27 mouse cellular contexts compared by ENCODE assay signal in the genomic region with DNA sequence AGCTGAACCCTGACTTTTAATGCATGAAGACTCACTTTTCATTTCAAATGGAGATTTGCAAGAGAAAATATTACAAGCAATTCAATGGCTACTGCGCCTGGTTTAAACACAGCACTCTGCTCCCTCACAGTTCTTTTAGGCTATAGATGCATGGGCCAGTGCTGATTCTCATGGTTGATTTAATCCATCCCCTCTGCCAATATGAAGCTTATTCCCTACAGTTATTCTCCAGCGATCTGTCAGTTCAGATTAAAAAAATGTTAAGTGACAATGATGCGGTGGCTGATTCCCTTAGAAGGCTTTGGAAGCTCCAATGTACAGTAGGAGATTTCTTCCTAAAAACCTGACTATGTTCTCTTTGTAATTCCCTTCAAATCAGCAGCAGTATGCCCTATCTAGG.
DNase-seq lines count a peak whose midpoint lies in the region; ATAC-seq lines count a peak whose summit lies in the region.
"Had no signal": no experiment of that assay in that cellular context is flagged by ENCODE, and none has a peak within 500 bp of the region (broad histone marks: within the 10 kb centered on the region; RNA-seq: fewer than 3 reads in every experiment).

No protein-coding gene starts in this region.

- ATAC-seq in hindbrain, embryonic 14.5 days (ENCODE audit: low FRiP score): no peak
- ATAC-seq: activated CD4-positive, CD25-positive, alpha-beta regulatory T cell, adult 4 months; CD4-positive, CD25-positive, alpha-beta regulatory T cell, adult 4 months; forebrain, embryonic 15.5 days; inflammation-experienced regulatory T-cells, adult 6 months; intestine, embryonic 16.5 days had no signal

- WGBS in hindbrain, embryonic 14.5 days: 81% methylated on average over 3 of the region's 3 CpGs
- 93% methylated on average over 3 of the region's 3 CpGs for WGBS in hindbrain, embryonic 10.5 days

- H3K9me3 ChIP-seq in hindbrain, embryonic 14.5 days (ENCODE audit: control insufficient read depth, low read length): no peaks in the 10 kb centered on the region
- H3K9me3 ChIP-seq in hindbrain, embryonic 10.5 days: no peaks in the 10 kb centered on the region
- H3K9me3 ChIP-seq: embryonic facial prominence, embryonic 10.5 days; embryonic facial prominence, embryonic 13.5 days; forebrain, embryonic 12.5 days; forebrain, embryonic 15.5 days; heart, embryonic 12.5 days; heart, embryonic 15.5 days; hindbrain, embryonic 15.5 days had no signal

- no peak overlapping the region for H3K4me2 ChIP-seq in hindbrain, embryonic 14.5 days (replicated peaks)
- H3K4me2 ChIP-seq: embryonic facial prominence, embryonic 13.5 days; forebrain, embryonic 12.5 days; forebrain, embryonic 15.5 days; heart, embryonic 12.5 days; heart, embryonic 15.5 days; hindbrain, embryonic 15.5 days had no signal

- no peaks in the 10 kb centered on the region for H3K4me1 ChIP-seq in hindbrain, embryonic 14.5 days (replicated peaks; ENCODE audit: control insufficient read depth, insufficient read depth, low read length)
- H3K4me1 ChIP-seq in hindbrain, embryonic 10.5 days (replicated peaks): no peaks in the 10 kb centered on the region
- H3K4me1 ChIP-seq: embryonic facial prominence, embryonic 10.5 days; embryonic facial prominence, embryonic 13.5 days; forebrain, embryonic 12.5 days; forebrain, embryonic 15.5 days; heart, embryonic 12.5 days; heart, embryonic 15.5 days; hindbrain, embryonic 15.5 days had no signal

- DNase-seq in hindbrain, embryonic 14.5 days (ENCODE audit: low spot score): peak; percentile 28
- DNase-seq in hindbrain, embryonic 10.5 days (ENCODE audit: low spot score): no peak
- DNase-seq in Muller cell, postnatal 12 days (ENCODE audit: inconsistent ontology term): peak; percentile 5
- DNase-seq in retina, adult 2 months (ENCODE audit: low read depth, low spot score): peak; percentile 9
- peak; percentile 3 for DNase-seq in retina, postnatal 7 days (ENCODE audit: low read depth, low spot score)
- DNase-seq in adrenal gland, postnatal 36 days: no peak
- DNase-seq: adrenal gland, adult 8-10 months; cerebellum, adult 11 months; cerebellum, adult 2 months; cerebellum, adult 9-11 months; embryo, embryonic 11 days; gastrocnemius, postnatal 25 days; heart, adult 18-20 months; heart, postnatal 10 days; heart, postnatal 36 days had no signal

- H3K36me3 ChIP-seq in hindbrain, embryonic 14.5 days (replicated peaks; ENCODE audit: control insufficient read depth, insufficient read depth): no peaks in the 10 kb centered on the region
- H3K36me3 ChIP-seq in hindbrain, embryonic 10.5 days: no peaks in the 10 kb centered on the region
- H3K36me3 ChIP-seq: embryonic facial prominence, embryonic 10.5 days; embryonic facial prominence, embryonic 13.5 days; forebrain, embryonic 12.5 days; forebrain, embryonic 15.5 days; heart, embryonic 12.5 days; heart, embryonic 15.5 days; hindbrain, embryonic 15.5 days had no signal

- H3K27ac ChIP-seq in hindbrain, embryonic 14.5 days: no peak overlapping the region
- H3K27ac ChIP-seq in hindbrain, embryonic 10.5 days: no peak overlapping the region
- H3K27ac ChIP-seq: embryonic facial prominence, embryonic 10.5 days; embryonic facial prominence, embryonic 13.5 days; forebrain, embryonic 12.5 days; forebrain, embryonic 15.5 days; heart, embryonic 15.5 days; hindbrain, embryonic 15.5 days had no signal

- H3K4me3 ChIP-seq in hindbrain, embryonic 14.5 days (replicated peaks; ENCODE audit: low read length): no peak overlapping the region
- no peak overlapping the region for H3K4me3 ChIP-seq in hindbrain, embryonic 10.5 days
- H3K4me3 ChIP-seq: embryonic facial prominence, embryonic 10.5 days; embryonic facial prominence, embryonic 13.5 days; erythroblast, embryonic 14.5 days; forebrain, embryonic 12.5 days; forebrain, embryonic 15.5 days; heart, embryonic 12.5 days; heart, embryonic 15.5 days; hindbrain, embryonic 15.5 days had no signal

- H3K27me3 ChIP-seq in hindbrain, embryonic 14.5 days (ENCODE audit: control insufficient read depth, insufficient read depth, low read length): no peaks in the 10 kb centered on the region
- H3K27me3 ChIP-seq in hindbrain, embryonic 10.5 days (ENCODE audit: insufficient read depth, poor library complexity, severe bottlenecking): no peaks in the 10 kb centered on the region
- H3K27me3 ChIP-seq: embryonic facial prominence, embryonic 13.5 days; forebrain, embryonic 12.5 days; forebrain, embryonic 15.5 days; heart, embryonic 12.5 days; heart, embryonic 15.5 days; hindbrain, embryonic 15.5 days had no signal

- H3K9ac ChIP-seq in hindbrain, embryonic 14.5 days: no peak overlapping the region
- H3K9ac ChIP-seq: embryonic facial prominence, embryonic 13.5 days; forebrain, embryonic 12.5 days; forebrain, embryonic 15.5 days; heart, embryonic 12.5 days; heart, embryonic 15.5 days; hindbrain, embryonic 15.5 days had no signal

Comparison
In these comparisons a context has a peak if more than half of its experiments do, and no peak if none do; other contexts are left out.
1. DNase-seq: peak in hindbrain, embryonic 14.5 days (single experiment), Muller cell, postnatal 12 days (single experiment), retina, adult 2 months (single experiment) and retina, postnatal 7 days (single experiment); none in hindbrain, embryonic 10.5 days (single experiment) and adrenal gland, postnatal 36 days (0 of 2).